Mouse (Mus musculus): ENCODE data around the gene P2rx4. TPM values are rescaled to one million over a fixed set of nuclear protein-coding genes. Genes with fewer than 3 reads are reported as not detected.

The P2rx4 gene
- polyA plus RNA-seq, 1 experiment = 21.5 TPM

Other genes starting within 250 kb of the P2rx4 start
- 269 and 275 TPM in 2 replicates for gene Atp2a2, start 205.3 kb upstream of the P2rx4 start, polyA plus RNA-seq (2012; rRNA removed)
- 24.0 and 29.0 TPM in 2 replicates for gene Ift81, start 93.0 kb upstream of the P2rx4 start, polyA plus RNA-seq (2012; rRNA removed)
- 14.3 and 16.3 TPM in 2 replicates for gene P2rx7, start 63.6 kb upstream of the P2rx4 start, polyA plus RNA-seq (2012; rRNA removed)
- gene Camkk2, start 71.9 kb downstream of the P2rx4 start, polyA plus RNA-seq (2012; rRNA removed) = 193 and 204 TPM in 2 replicates
- gene Anapc5, start 113.8 kb downstream of the P2rx4 start, polyA plus RNA-seq (2012; rRNA removed) = 399 and 447 TPM in 2 replicates
- gene Rnf34, start 142.5 kb downstream of the P2rx4 start, polyA plus RNA-seq (2012; rRNA removed) = 27.5 and 31.7 TPM in 2 replicates

All from frontal cortex, adult 2 months (tissue).